11 mouse cellular contexts compared by ENCODE assay signal in the genomic region with DNA sequence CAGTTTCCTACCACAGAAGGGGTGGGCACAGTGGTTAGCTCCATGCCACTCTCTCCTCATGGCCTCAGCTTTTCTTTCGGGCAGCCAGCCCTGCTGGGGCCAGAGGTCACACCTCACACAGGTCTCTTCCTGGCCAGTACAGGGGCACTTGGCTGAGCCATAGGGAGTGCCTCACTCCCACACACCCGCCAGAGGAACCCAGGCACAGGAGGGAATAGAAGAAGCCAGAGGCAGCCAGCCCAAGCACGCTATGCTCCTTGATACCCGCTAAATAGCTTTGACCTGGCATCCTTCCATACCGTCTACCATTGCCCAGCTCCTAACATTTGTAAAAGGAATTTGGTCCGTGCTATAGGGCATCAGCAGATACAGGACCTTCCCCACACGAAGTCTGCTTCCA.
DNase-seq lines count a peak whose midpoint lies in the region; ATAC-seq lines count a peak whose summit lies in the region.
"Had no signal": no experiment of that assay in that cellular context is flagged by ENCODE, and none has a peak within 500 bp of the region (broad histone marks: within the 10 kb centered on the region; RNA-seq: fewer than 3 reads in every experiment).

No protein-coding gene starts in this region.

- DNase-seq in gastrocnemius, postnatal 25 days, result peak; percentile 39
- no peak for DNase-seq in gastrocnemius, adult 8-10 months (ENCODE audit: low spot score in 2 of 2)
- no peak for DNase-seq in hindbrain, embryonic 14.5 days (ENCODE audit: low spot score)
- no peak for DNase-seq in frontal cortex, postnatal 25 days (ENCODE audit: low spot score in 2 of 2)
- no peak for DNase-seq in right cerebral cortex, postnatal 10 days (ENCODE audit: low spot score in 2 of 2)
- DNase-seq: gastrocnemius, postnatal 36 days; right cerebral cortex, adult 18-20 months had no signal

- H3K4me1 ChIP-seq in megakaryocyte, embryonic 14.5 days, result no peaks in the 10 kb centered on the region; the same call in 1 of the 2 replicates
- peaks cover 13% of the 10 kb centered on the region; the same call in 1 of the 2 replicates for H3K4me1 ChIP-seq in hindbrain, embryonic 14.5 days (replicated peaks; ENCODE audit: control insufficient read depth, insufficient read depth, low read length)
- peaks cover 16% of the 10 kb centered on the region for H3K4me1 ChIP-seq in neural tube, embryonic 14.5 days (ENCODE audit: control insufficient read depth, insufficient read depth, low read length)

- peak overlapping the region; percentile 12 for H3K4me3 ChIP-seq in megakaryocyte, embryonic 14.5 days (replicated peaks)
- H3K4me3 ChIP-seq in hindbrain, embryonic 14.5 days (replicated peaks; ENCODE audit: low read length), result no peak overlapping the region
- no peak overlapping the region for H3K4me3 ChIP-seq in neural tube, embryonic 14.5 days (ENCODE audit: low read depth, low read length)

- WGBS in hindbrain, embryonic 14.5 days, result 31% methylated on average over 7 of the region's 7 CpGs
- 55% methylated on average over 7 of the region's 7 CpGs for WGBS in neural tube, embryonic 14.5 days

- H3K9me3 ChIP-seq in megakaryocyte, embryonic 14.5 days, result no peaks in the 10 kb centered on the region
- no peaks in the 10 kb centered on the region for H3K9me3 ChIP-seq in hindbrain, embryonic 14.5 days (ENCODE audit: control insufficient read depth, low read length)
- no peaks in the 10 kb centered on the region for H3K9me3 ChIP-seq in neural tube, embryonic 14.5 days (ENCODE audit: control insufficient read depth, low read length)

- H3K27ac ChIP-seq in hindbrain, embryonic 14.5 days, result no peak overlapping the region
- no peak overlapping the region for H3K27ac ChIP-seq in neural tube, embryonic 14.5 days (ENCODE audit: low read depth, low read length)

- no peaks in the 10 kb centered on the region for H3K36me3 ChIP-seq in megakaryocyte, embryonic 14.5 days (replicated peaks; ENCODE audit: low read length)
- H3K36me3 ChIP-seq in hindbrain, embryonic 14.5 days (replicated peaks; ENCODE audit: control insufficient read depth, insufficient read depth), result no peaks in the 10 kb centered on the region
- H3K36me3 ChIP-seq in neural tube, embryonic 14.5 days (ENCODE audit: control insufficient read depth, insufficient read depth, low read length), result no peaks in the 10 kb centered on the region

- no peak overlapping the region for H3K9ac ChIP-seq in hindbrain, embryonic 14.5 days
- 0 out of 2 replicates have a peak overlapping the region, but pooled peaks have one; percentile 16 for H3K9ac ChIP-seq in neural tube, embryonic 14.5 days (replicated peaks; ENCODE audit: low read depth, low read length)

- peaks cover 5% of the 10 kb centered on the region for H3K27me3 ChIP-seq in megakaryocyte, embryonic 14.5 days (replicated peaks)
- no peaks in the 10 kb centered on the region for H3K27me3 ChIP-seq in hindbrain, embryonic 14.5 days (ENCODE audit: control insufficient read depth, insufficient read depth, low read length)
- H3K27me3 ChIP-seq in neural tube, embryonic 14.5 days (ENCODE audit: control insufficient read depth, insufficient read depth, low read length), result no peaks in the 10 kb centered on the region

- no peak overlapping the region for H3K4me2 ChIP-seq in hindbrain, embryonic 14.5 days (replicated peaks)
- H3K4me2 ChIP-seq in neural tube, embryonic 14.5 days (ENCODE audit: low read depth, low read length), result no peak overlapping the region

- no peak for ATAC-seq in megakaryocyte, adult 5-6 weeks (ENCODE audit: poor library complexity, severe bottlenecking)
- peak; percentile 44; the same call in 1 of the 2 replicates for ATAC-seq in hindbrain, embryonic 14.5 days (ENCODE audit: low FRiP score)
- peak; percentile 42; the same call in 1 of the 2 replicates for ATAC-seq in neural tube, embryonic 14.5 days (ENCODE audit: low read depth)
- ATAC-seq: activated CD4-positive, CD25-positive, alpha-beta regulatory T cell, adult 4 months had no signal
